Mouse (Mus musculus) embryonic facial prominence, embryonic 13.5 days (tissue): ENCODE results near the gene Msmb. TPM values are rescaled to one million over a fixed set of nuclear protein-coding genes. Genes with fewer than 3 reads are reported as not detected.
"Not testable (repeated sequence)": the region's sequence is repeated elsewhere in the genome, so short reads cannot be mapped to it uniquely, and the experiment has no call there.

Experiments
- ATAC-seq: fragments of 200-750 bp; cut with Nextera tagmentation; 2 replicates; pipeline ENCODE4 v1.8.0; 2017; ENCODE audit warnings: low read depth; ENCODE audit not compliant: insufficient number of reproducible peaks, insufficient read depth, low FRiP score, low TSS enrichment
- H3K27ac ChIP-seq: fragments of 300-500 bp; sonication (generic); 2 replicates; pipeline ENCODE4 v1.5.1; 2015; ENCODE audit warnings: moderate library complexity, mild to moderate bottlenecking, inconsistent platforms
- H3K27me3 ChIP-seq: fragments of 300-500 bp; sonication (generic); 2 replicates; pipeline ENCODE4 v1.6.1; 2015; ENCODE audit warnings: mild to moderate bottlenecking, inconsistent platforms
- H3K36me3 ChIP-seq: fragments of 300-500 bp; sonication (generic); 2 replicates; pipeline ENCODE4 v1.6.1; 2015; ENCODE audit warnings: mild to moderate bottlenecking, inconsistent platforms
- H3K4me1 ChIP-seq: fragments of 300-500 bp; sonication (generic); 2 replicates; pipeline ENCODE4 v1.6.1; 2015; ENCODE audit warnings: inconsistent platforms
- H3K4me2 ChIP-seq: fragments of 300-500 bp; sonication (generic); 2 replicates; pipeline ENCODE4 v1.6.1; 2015; ENCODE audit warnings: moderate library complexity, mild to moderate bottlenecking, inconsistent platforms
- H3K4me3 ChIP-seq: fragments of 300-500 bp; sonication (generic); 2 replicates; pipeline ENCODE4 v1.5.1; 2015; ENCODE audit warnings: mild to moderate bottlenecking, inconsistent platforms
- H3K9ac ChIP-seq: fragments of 300-500 bp; sonication (generic); 2 replicates; pipeline ENCODE4 v1.6.1; 2015; ENCODE audit warnings: mild to moderate bottlenecking, inconsistent platforms
- H3K9me3 ChIP-seq: fragments of 300-500 bp; sonication (generic); 2 replicates; pipeline ENCODE4 v1.6.1; 2016; ENCODE audit warnings: inconsistent platforms
- WGBS: fragments of 180-500 bp; shearing (Covaris S2); methylation state at CpG from one replicate; pipeline ENCODE4 v1.1.7; 2015; ENCODE audit warnings: mixed read lengths; 5-methylcytosine and 5-hydroxymethylcytosine counted together
- polyA plus RNA-seq: library from polyadenylated mRNA; unstranded; fragments of >200 nt; fragmentation: Nextera tagmentation; extraction: Ambion mirVana; gene quantifications from 2 replicates; pipeline ENCODE4 v1.2.1, GENCODE M21; 2015

The Msmb gene
- polyA plus RNA-seq, result not detected in 2 replicates

DNA sequence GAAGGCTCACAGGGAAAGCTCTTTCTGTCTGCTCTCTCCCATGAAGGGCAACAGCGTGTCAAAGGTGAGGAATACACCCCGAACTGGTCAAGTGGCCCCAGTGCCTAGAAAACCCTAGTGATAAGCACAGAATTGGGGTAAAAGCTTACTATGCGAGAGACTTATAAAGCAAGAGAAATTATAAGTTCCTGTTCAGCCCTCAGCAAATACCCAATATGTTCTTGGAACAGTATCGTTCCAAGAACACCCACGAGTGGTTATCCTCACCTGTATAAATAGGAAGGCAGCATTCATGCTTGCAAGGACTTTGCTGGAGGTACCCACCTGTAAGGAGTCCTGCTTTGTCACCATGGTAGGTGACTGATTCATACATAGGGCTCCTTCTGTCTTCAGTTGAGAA, at the start of gene Msmb:
Msmb (plus strand) TSS at position 301 of the 400 bp plus-strand sequence.
- Histone ChIP-seq H3K4me1 (no peaks in the 10 kb centered on the region), H3K36me3 (no peaks in the 10 kb centered on the region), H3K4me3 (no peak within 1 kb of the TSS), H3K27ac (no peak within 1 kb of the TSS), H3K4me2 (no peak within 1 kb of the TSS), H3K27me3 (no peaks in the 10 kb centered on the region), H3K9ac (no peak within 1 kb of the TSS), H3K9me3 (no peaks in the 10 kb centered on the region)
- ATAC-seq, result no peak
- WGBS, result 83% methylated on average over 5 of the region's 5 CpGs

DNA sequence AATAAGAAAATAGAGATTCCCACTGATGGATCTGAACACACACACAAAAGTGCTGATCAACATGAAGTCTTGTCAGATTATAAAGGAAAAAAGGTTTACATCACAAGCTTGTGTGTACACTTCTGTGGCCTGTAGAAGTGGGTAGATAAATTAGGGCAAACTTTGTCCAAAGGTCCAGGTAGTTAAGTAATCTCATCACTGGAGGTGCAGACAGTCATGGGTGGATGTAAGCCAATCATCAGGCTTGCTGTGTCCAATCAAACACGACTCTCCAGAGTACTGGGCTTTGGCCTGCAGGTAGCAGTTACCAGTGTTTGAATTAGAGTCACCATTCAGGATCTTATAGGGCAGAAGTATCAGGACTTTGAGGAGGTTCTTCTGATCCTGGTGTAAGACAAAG, 48.8 kb upstream of the Msmb start:
- no peak overlapping the region for H3K27ac ChIP-seq
- peaks cover 45% of the 10 kb centered on the region for H3K36me3 ChIP-seq
- 69% methylated on average over 1 of the region's 1 CpGs for WGBS

DNA sequence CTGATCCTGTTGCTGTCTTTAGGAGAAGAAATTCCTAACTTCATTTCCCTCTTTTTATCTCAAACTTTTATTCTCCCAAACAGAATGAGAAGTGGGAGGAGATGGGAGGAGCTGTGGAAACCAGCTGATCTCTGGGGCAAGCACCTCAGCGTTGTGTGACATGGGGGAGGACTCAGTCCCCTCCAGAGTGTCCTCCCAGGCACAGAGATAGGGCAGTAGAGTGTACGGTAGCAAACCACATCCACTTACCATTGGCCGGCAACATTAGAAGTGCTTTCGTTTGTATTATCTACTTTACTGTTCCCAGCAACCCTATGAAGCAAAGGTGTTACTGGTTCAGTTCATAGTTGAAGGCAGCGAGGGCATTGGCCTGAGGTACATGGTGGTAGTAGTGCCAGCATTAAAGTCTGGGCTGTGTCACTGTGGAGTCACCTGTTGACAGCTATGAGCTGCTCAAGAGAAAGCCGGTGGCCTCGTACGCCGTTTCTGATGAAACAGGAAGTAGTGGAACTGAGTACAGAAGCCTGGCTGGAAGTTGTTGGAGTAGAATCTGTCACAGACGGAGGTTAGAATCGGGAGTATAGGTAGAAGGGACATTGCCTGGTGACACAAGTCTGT, 48.2 kb upstream of the Msmb start:
- ATAC-seq, result no peak
- Histone ChIP-seq H3K4me3 (no peak overlapping the region), H3K27ac (no peak overlapping the region), H3K4me1 (peaks cover 14% of the 10 kb centered on the region), H3K36me3 (peaks cover 51% of the 10 kb centered on the region), H3K4me2 (no peak overlapping the region), H3K27me3 (no peaks in the 10 kb centered on the region), H3K9me3 (no peaks in the 10 kb centered on the region), H3K9ac (no peak overlapping the region)
- 92% methylated on average over 11 of the region's 11 CpGs for WGBS

More for the DNA sequence above, 48.8 kb upstream of the Msmb start:
- no peak for ATAC-seq
- Histone ChIP-seq H3K9ac (no peak overlapping the region), H3K4me3 (no peak overlapping the region), H3K9me3 (no peaks in the 10 kb centered on the region), H3K27me3 (no peaks in the 10 kb centered on the region), H3K4me1 (peaks cover 14% of the 10 kb centered on the region), H3K4me2 (no peak overlapping the region)

DNA sequence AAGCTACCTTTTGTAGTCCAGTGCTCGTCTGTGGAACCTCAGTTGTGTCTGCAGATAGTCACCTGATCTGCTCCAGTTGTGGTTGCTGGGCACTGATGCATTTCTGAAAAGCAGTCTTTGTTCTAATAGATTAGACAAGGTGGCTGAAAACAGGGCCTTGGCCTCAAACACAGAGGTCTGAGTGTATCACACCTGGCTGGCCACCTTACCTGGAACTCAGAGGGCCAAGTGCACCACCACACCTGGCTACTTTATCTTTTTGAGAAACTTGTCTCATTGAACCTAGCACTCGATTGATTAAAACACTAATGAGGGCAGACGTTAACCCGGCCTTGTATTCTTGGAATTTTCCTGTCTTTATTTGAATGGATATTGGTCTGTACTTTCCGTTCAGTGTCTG, 46.2 kb upstream of the Msmb start:
- Histone ChIP-seq H3K27ac (no peak overlapping the region), H3K4me1 (peaks cover 10% of the 10 kb centered on the region), H3K27me3 (no peaks in the 10 kb centered on the region), H3K4me2 (no peak overlapping the region), H3K9me3 (no peaks in the 10 kb centered on the region), H3K36me3 (peaks cover 71% of the 10 kb centered on the region), H3K4me3 (no peak overlapping the region), H3K9ac (no peak overlapping the region)
- no peak for ATAC-seq
- 86% methylated on average over 5 of the region's 5 CpGs for WGBS

DNA sequence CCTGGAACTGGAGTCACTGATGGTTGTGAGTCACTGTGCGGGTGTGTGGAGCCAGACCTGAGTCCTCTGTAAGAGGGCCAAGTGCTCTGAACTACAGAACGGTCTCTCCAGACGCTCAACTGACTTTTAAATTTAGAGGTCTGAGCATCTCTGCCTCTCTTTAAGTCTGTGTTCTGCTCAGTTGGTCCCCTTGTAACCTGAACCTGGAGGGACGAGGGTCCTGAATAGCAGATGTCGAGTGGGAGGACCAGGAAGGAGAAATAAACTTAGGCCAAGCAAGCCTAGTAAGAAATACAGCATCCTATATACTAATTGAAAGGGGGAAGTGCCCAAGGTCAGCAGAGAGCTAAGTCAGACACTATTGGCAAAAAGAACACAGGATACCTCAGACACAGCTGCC, 45.1 kb upstream of the Msmb start:
- no peak for ATAC-seq
- no peak overlapping the region for H3K27ac ChIP-seq
- peaks cover 76% of the 10 kb centered on the region for H3K36me3 ChIP-seq
- H3K4me1 ChIP-seq, result no peaks in the 10 kb centered on the region
- H3K4me2 ChIP-seq, result no peak overlapping the region
- WGBS, result 77% methylated on average over 5 of the region's 5 CpGs
- H3K9ac ChIP-seq, result no peak overlapping the region
- H3K4me3 ChIP-seq, result no peak overlapping the region
- no peaks in the 10 kb centered on the region for H3K9me3 ChIP-seq
- no peaks in the 10 kb centered on the region for H3K27me3 ChIP-seq

DNA sequence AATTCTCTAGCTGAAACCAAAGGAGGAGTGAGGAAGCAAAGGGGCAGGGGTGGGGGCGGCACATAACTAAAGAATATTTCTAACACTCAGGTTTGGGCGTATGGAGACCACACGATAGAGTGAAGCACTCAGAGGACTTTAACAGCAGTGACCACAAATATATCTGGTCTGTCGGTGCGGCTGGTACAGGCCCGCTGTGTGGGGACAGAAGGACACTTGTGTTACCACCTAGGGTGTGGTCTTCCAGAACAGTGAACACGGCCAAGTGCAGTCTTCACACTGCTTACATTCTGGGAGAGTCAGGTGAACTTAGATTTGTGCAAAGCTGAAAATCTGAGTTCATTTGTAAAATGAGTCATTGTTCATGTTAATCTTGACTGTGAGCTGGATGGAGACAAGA, 44.1 kb upstream of the Msmb start:
- Histone ChIP-seq H3K4me1 (no peaks in the 10 kb centered on the region), H3K4me2 (no peak overlapping the region), H3K27me3 (no peaks in the 10 kb centered on the region), H3K9ac (no peak overlapping the region), H3K9me3 (no peaks in the 10 kb centered on the region), H3K27ac (no peak overlapping the region), H3K36me3 (peaks cover 73% of the 10 kb centered on the region), H3K4me3 (no peak overlapping the region)
- ATAC-seq, result no peak
- WGBS, result 92% methylated on average over 7 of the region's 7 CpGs

DNA sequence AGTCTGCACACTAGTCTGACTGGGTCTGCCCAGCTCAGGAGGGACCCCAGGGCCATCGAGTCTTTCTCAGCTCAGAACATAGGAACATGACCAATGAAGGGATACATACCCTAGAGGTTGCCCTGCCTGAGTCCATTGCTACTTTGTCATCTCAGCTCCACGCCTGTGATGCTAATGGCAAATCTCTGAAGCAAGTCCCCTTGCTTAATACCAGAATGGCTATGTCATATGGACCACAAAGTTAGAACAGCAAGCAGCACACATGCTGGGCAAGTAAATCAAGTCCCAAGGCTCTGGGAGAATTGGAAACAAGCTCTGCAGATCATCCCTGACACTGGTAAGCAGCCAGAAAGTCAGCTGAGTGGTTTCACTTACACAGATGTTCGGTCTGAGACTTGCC, 42.9 kb upstream of the Msmb start:
- no peaks in the 10 kb centered on the region for H3K9me3 ChIP-seq
- ATAC-seq, result no peak

DNA sequence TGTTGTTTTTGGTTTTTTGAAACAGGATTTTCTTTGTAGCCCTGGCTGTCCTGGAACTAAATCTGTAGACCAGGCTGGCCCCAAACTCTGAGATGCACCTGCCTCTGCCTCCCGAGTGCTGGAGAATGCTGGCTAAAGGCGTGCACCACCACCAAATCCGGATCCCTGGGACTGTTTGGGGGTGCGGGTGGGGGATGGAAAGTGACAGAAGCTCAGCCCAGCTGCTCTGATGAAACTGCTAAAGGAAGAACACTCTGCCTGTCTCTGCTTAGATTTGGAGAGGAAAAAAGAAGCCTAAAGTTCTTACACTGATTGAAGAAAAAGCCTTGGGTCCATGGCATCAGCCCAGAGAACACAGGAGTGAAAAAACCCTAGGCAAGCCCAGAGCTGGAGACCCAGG, 38.3 kb upstream of the Msmb start:
- H3K9me3 ChIP-seq, result no peaks in the 10 kb centered on the region
- 91% methylated on average over 4 of the region's 4 CpGs for WGBS
- no peaks in the 10 kb centered on the region for H3K4me1 ChIP-seq
- no peak overlapping the region for H3K9ac ChIP-seq
- no peaks in the 10 kb centered on the region for H3K27me3 ChIP-seq
- no peak overlapping the region for H3K27ac ChIP-seq
- no peak overlapping the region for H3K4me3 ChIP-seq
- no peak for ATAC-seq
- H3K4me2 ChIP-seq, result no peak overlapping the region
- peaks cover 38% of the 10 kb centered on the region for H3K36me3 ChIP-seq

More for the DNA sequence above, 42.9 kb upstream of the Msmb start:
- Histone ChIP-seq H3K27ac (no peak overlapping the region), H3K4me1 (no peaks in the 10 kb centered on the region), H3K36me3 (peaks cover 68% of the 10 kb centered on the region), H3K4me2 (no peak overlapping the region), H3K9ac (no peak overlapping the region), H3K4me3 (no peak overlapping the region), H3K27me3 (no peaks in the 10 kb centered on the region)
- WGBS, result 82% methylated on average over 3 of the region's 3 CpGs

DNA sequence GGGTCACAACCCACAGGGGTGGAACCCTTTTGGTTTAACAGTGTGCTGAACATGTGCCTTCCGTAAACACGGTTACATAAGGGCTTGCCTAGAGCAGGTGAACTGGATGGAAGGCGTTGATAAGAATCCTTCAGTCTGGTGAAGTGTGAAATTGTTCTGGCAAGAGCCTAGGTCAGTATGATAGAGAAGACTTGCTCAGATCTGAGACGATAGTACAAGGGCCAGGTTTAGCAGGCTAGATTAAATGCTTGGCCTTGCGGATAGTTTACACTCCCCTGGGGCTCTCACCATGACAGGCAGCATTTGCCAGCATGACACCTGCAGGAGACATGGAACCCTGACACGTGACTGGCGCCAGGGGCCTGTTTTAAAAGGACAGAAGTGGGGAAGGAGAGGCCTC, 36.2 kb upstream of the Msmb start:
- no peak overlapping the region for H3K4me2 ChIP-seq
- no peak overlapping the region for H3K9ac ChIP-seq
- H3K36me3 ChIP-seq, result peaks cover 17% of the 10 kb centered on the region
- no peak for ATAC-seq
- H3K4me3 ChIP-seq, result no peak overlapping the region
- H3K27ac ChIP-seq, result no peak overlapping the region
- H3K9me3 ChIP-seq, result no peaks in the 10 kb centered on the region
- H3K4me1 ChIP-seq, result no peaks in the 10 kb centered on the region
- no peaks in the 10 kb centered on the region for H3K27me3 ChIP-seq
- 57% methylated on average over 7 of the region's 7 CpGs for WGBS

DNA sequence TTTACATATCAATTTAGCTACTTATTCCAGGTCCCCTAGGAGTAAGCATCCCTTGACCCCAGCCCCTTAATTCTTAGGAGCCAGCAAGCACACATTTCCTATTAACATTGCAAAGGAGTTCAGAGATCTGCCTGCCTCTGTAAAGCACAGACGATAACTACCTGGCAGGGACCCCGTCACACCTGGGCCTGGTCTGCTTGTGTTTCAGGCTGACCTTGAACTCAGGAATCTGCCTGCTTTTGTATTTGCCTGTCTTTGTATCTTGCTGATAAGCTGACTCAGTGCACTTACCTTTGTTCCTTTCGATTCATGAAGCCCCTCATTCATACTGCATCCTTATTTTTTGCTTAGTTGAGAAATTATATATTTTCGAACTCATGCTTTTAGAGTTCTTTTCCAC, 34.9 kb upstream of the Msmb start:
- H3K4me2 ChIP-seq, result no peak overlapping the region
- no peak overlapping the region for H3K4me3 ChIP-seq
- no peaks in the 10 kb centered on the region for H3K4me1 ChIP-seq
- ATAC-seq, result no peak
- H3K36me3 ChIP-seq, result peaks cover 11% of the 10 kb centered on the region
- H3K9me3 ChIP-seq, result no peaks in the 10 kb centered on the region
- H3K27me3 ChIP-seq, result no peaks in the 10 kb centered on the region
- no peak overlapping the region for H3K27ac ChIP-seq
- no peak overlapping the region for H3K9ac ChIP-seq
- 86% methylated on average over 4 of the region's 4 CpGs for WGBS

DNA sequence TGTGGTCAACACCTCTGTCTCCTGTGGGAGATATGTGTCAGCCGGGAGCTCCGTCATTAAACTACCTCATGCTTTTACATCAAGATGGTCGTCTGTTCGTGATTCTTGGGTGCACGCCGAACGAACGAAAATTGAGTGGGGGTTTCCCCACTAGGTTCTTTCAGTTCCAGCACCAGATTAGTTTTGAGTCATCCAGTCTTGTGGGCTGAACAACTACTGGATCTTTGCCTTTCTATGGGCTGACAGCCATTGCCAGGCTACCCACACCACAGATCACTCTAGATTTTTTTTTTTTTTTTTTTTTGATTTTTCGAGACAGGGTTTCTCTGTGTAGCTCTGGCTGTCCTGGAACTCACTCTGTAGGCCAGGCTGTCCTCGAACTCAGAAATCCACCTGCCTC, 29.7 kb upstream of the Msmb start:
- H3K27me3 ChIP-seq, H3K4me3 ChIP-seq, H3K9ac ChIP-seq, H3K4me2 ChIP-seq, ATAC-seq, H3K9me3 ChIP-seq, H3K27ac ChIP-seq, H3K4me1 ChIP-seq, H3K36me3 ChIP-seq: not testable (repeated sequence)
- whole genome bisulfite sequencing, result 91% methylated on average over 10 of the region's 10 CpGs

DNA sequence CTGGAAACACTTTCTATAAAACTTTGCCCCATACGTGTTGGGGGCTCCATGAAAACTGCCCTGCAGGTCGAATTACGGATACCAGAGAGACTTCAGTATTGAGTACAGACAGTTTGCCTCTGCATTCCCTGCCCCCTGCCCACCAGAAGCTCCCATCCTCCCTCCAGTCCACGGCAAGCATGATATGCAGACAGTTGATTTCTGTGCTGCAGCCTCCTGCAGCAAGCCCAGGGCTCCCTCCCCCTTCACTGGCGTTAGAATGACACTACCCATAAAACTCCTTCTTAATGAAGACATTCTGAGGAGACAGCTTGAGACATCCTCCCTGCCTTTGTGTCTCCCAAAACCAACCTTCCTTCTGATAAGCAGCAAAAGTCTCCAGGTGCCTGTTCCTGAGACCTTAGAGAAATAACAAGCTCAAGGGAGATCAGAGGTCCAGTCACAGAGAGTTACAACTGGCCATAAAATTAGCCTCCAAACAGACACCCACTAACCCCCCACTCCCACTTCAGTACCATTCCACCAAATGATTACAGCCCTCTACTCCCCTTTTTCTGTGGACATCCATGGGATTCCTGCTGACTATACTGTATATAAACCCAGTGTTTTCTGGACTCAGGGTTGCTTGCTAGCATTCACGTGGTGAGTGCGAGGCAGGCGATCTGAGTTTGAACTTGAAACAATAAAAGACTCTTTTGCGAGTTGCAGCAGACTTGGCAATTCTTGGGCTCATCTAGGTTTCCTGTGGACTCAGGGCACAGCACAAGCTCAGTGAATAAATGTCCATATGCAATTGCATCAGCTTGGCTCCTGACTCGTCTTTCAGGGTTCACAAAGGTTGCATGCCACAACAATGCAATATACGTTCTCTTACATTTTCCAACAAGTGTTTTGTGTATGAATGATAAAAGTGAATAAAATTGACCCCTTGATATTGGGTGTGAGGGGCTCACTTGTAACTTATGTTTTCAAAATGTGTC, 20.6 kb upstream of the Msmb start:
- Histone ChIP-seq H3K4me1 (no peaks in the 10 kb centered on the region), H3K9me3 (no peaks in the 10 kb centered on the region), H3K4me2 (no peak overlapping the region), H3K9ac (no peak overlapping the region), H3K27ac (no peak overlapping the region), H3K27me3 (no peaks in the 10 kb centered on the region), H3K36me3 (no peaks in the 10 kb centered on the region), H3K4me3 (no peak overlapping the region)
- WGBS, result 64% methylated on average over 11 of the region's 11 CpGs
- no peak for ATAC-seq
